Mouse (Mus musculus) neural tube, embryonic 11.5 days (tissue): Measurements from ENCODE around the gene Treml1. TPM values are rescaled to one million over a fixed set of nuclear protein-coding genes. Genes with fewer than 3 reads are reported as not detected.
"Not testable (repeated sequence)": the region's sequence is repeated elsewhere in the genome, so short reads cannot be mapped to it uniquely, and the experiment has no call there.

Experiments used
- ATAC-seq: fragments of 200-750 bp; cut with Nextera tagmentation; 2 replicates; pipeline ENCODE4 v1.8.0; 2017; ENCODE audit warnings: moderate number of reproducible peaks, mild to moderate bottlenecking, moderate TSS enrichment, moderate library complexity; ENCODE audit not compliant: insufficient read depth, low FRiP score, low TSS enrichment
- DNase-seq: peaks from one replicate; pipeline ENCODE4 v3.0.0-alpha.2; 2015; ENCODE audit warnings: low spot score
- H3K27ac ChIP-seq: fragments of 300-500 bp; sonication (generic); 2 replicates; pipeline ENCODE4 v1.5.1; 2014; ENCODE audit warnings: low read depth, mild to moderate bottlenecking, low read length
- H3K27me3 ChIP-seq: fragments of 300-500 bp; sonication (generic); 2 replicates; pipeline ENCODE4 v1.6.1; 2014; ENCODE audit warnings: mild to moderate bottlenecking, low read length, mixed read lengths; ENCODE audit not compliant: control insufficient read depth, insufficient read depth
- H3K36me3 ChIP-seq: fragments of 300-500 bp; sonication (generic); 2 replicates; pipeline ENCODE4 v1.6.1; 2014; ENCODE audit warnings: mild to moderate bottlenecking, low read length, moderate library complexity, mixed read lengths; ENCODE audit not compliant: control insufficient read depth, insufficient read depth
- H3K4me1 ChIP-seq: fragments of 300-500 bp; sonication (generic); 2 replicates; pipeline ENCODE4 v1.6.1; 2014; ENCODE audit warnings: low read length, mixed read lengths; ENCODE audit not compliant: control insufficient read depth, insufficient read depth
- H3K4me2 ChIP-seq: fragments of 300-500 bp; sonication (generic); 2 replicates; pipeline ENCODE4 v1.6.1; 2014; ENCODE audit warnings: low read depth, mild to moderate bottlenecking, moderate library complexity
- H3K4me3 ChIP-seq: fragments of 300-500 bp; sonication (generic); 2 replicates; pipeline ENCODE4 v1.5.1; 2014; ENCODE audit warnings: low read depth, low read length
- H3K9ac ChIP-seq: fragments of 300-500 bp; sonication (generic); 2 replicates; pipeline ENCODE4 v1.6.1; 2014; ENCODE audit warnings: mild to moderate bottlenecking, low read length
- H3K9me3 ChIP-seq: fragments of 300-500 bp; sonication (generic); 2 replicates; pipeline ENCODE4 v1.6.1; 2016; ENCODE audit warnings: low read length; ENCODE audit not compliant: control insufficient read depth
- WGBS: fragments of 180-500 bp; shearing (Covaris S2); extraction: QIAGEN DNeasy Blood & Tissue Kit; methylation state at CpG from one replicate; pipeline ENCODE4 v1.1.7; 2014; 5-methylcytosine and 5-hydroxymethylcytosine counted together
- polyA plus RNA-seq: library from polyadenylated mRNA; unstranded; fragments of >200 nt; fragmentation: Nextera tagmentation; extraction: Ambion mirVana; gene quantifications from 2 replicates; pipeline ENCODE4 v1.2.1, GENCODE M21; 2014

Gene Treml1
- 2.5 and 3.2 TPM in 2 replicates for polyA plus RNA-seq

DNA sequence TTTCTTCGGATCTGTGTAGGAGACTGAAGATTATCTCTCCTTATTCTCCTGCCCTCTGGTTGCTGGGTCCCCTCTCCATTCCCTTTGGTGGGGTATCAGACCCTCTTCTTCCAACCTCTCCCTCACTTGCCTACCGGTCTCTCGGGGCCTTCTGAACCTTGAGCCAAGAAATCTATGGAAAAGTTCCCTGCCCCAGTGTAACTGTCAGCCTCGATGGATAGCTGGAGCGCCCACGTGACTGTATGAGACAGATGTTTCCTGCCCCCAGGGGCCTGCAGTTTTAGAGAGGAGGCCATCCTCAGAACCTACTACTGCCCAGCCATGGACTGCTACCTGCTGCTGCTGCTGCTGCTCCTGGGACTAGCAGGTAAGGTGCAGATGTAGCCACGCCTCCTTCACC, at the start of gene Treml1:
TSS of gene Treml1 (plus strand) at position 301 of the 400 bp plus-strand sequence.
- DNase-seq (no peak), ATAC-seq (no peak)
- Histone ChIP-seq H3K9ac (no peak within 1 kb of the TSS), H3K4me2 (no peak within 1 kb of the TSS), H3K9me3 (no peaks in the 10 kb centered on the region), H3K4me1 (no peaks in the 10 kb centered on the region), H3K27me3 (no peaks in the 10 kb centered on the region), H3K27ac (no peak within 1 kb of the TSS), H3K36me3 (no peaks in the 10 kb centered on the region), H3K4me3 (no peak within 1 kb of the TSS)
- WGBS, result 77% methylated on average over 7 of the region's 7 CpGs

DNA sequence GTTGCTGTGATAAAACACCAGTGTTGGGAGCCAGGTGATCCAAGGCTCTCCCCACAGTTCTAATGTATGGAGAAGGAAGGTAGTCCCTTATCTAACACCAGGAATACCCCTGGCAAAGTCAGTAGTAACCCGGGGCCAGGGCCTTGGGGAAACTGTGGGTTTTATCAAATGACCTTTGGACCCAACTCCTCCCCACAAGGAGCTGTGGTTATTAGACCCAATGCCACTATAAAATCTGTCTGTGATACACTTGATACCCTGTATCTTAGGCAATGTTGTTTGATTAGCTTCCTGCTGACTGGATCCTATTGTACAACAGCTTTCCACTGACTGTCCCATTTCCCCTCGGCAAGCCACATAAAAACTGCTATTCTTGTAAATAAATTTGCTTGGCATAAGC, 47.6 kb upstream of the Treml1 start:
- Histone ChIP-seq H3K4me2 (no peak overlapping the region), H3K9ac (no peak overlapping the region), H3K4me1 (no peaks in the 10 kb centered on the region), H3K27ac (no peak overlapping the region), H3K27me3 (no peaks in the 10 kb centered on the region), H3K36me3 (no peaks in the 10 kb centered on the region), H3K4me3 (no peak overlapping the region), H3K9me3 (no peaks in the 10 kb centered on the region)
- ATAC-seq, result no peak
- WGBS, result 85% methylated on average over 2 of the region's 2 CpGs
- DNase-seq, result no peak

DNA sequence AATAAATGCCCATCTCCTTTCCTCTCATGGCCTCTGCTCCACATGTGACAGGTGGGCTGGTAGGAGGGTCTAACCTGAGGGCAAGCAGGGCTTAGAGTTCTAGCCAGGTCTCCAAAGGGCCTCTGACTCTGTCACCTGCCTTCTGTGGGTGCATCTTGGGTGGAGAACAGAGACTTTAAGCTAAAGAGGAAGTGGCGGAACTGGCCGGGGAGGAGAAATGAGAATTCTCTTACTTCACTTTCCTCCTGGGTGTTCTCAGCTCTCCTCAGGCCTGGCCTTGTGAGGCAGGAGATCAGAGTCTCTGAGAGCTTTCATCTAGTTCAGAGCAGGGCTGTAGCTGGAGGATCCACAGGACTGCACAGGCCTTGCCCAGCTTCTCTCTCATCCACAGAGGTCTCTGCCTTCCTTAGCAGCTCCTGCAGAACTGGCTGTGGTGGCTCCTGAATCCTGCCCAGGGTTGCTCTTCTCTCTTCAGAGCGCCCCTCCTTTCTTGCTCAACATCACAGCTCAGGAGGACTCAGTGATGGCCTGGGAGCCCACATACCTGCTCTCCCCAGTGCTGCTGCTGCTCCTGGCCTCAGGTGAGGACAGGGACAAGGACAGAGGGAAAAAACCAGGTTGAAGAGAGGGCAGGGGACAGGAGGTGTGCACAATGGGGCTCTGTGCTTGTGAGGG, 43.7 kb upstream of the Treml1 start, which contains the start of gene B430306N03Rik:
TSS of gene B430306N03Rik (plus strand) at position 237 of the 675 bp plus-strand sequence.
- not testable (repeated sequence) for H3K4me3 ChIP-seq, H3K4me1 ChIP-seq, H3K27ac ChIP-seq, H3K9me3 ChIP-seq, H3K4me2 ChIP-seq, H3K9ac ChIP-seq, DNase-seq, ATAC-seq, H3K36me3 ChIP-seq, H3K27me3 ChIP-seq
- 78% methylated on average over 3 of the region's 3 CpGs for WGBS

DNA sequence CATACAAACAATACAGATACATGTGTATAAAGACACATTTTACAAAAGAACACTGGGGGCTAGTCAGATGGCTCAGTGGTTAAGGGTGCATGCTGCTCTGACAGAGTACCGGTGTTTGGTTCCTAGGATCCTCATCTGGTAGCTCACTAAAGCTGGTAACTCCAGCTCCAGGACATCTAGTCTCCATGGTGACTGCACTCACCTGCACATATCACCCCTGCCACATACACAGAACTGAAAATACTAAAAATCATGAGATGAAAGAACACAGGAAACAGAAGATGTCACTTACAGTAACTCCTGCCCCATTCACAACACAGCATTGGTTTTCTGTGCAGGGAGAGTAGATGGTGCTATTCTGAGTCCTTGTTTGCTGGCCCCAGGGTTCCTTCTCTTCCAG, 41.0 kb upstream of the Treml1 start:
- Histone ChIP-seq H3K27ac (no peak overlapping the region), H3K27me3 (no peaks in the 10 kb centered on the region), H3K4me1 (no peaks in the 10 kb centered on the region), H3K4me2 (no peak overlapping the region), H3K9me3 (no peaks in the 10 kb centered on the region), H3K36me3 (no peaks in the 10 kb centered on the region), H3K4me3 (no peak overlapping the region), H3K9ac (no peak overlapping the region)
- ATAC-seq (no peak), DNase-seq (no peak)
- 91% methylated on average over 1 of the region's 1 CpGs for WGBS

DNA sequence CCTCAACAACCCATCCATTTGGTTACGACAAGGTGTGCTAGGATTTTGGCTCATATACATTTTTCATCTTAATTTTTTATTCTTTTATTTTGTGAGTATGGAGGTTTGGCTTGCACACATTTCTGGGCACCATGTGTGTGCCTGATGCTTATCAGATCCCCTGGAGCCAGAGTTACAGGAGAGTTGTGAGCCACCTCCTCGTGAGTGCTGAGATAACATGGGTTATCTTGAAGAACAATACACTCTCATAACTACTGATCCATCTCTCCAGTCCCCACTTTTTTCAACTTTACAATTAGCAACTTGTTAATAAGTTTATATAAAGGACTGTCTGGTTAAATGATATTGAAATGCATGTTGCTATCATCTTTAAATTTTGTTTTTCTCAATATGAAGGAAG, 38.4 kb upstream of the Treml1 start:
- ATAC-seq (no peak), DNase-seq (no peak)
- H3K4me2 ChIP-seq, result no peak overlapping the region
- H3K9ac ChIP-seq, result no peak overlapping the region
- no peaks in the 10 kb centered on the region for H3K4me1 ChIP-seq
- H3K9me3 ChIP-seq, result no peaks in the 10 kb centered on the region
- no peak overlapping the region for H3K27ac ChIP-seq
- WGBS, result 79% methylated on average over 2 of the region's 2 CpGs
- H3K36me3 ChIP-seq, result no peaks in the 10 kb centered on the region
- no peaks in the 10 kb centered on the region for H3K27me3 ChIP-seq
- H3K4me3 ChIP-seq, result no peak overlapping the region

DNA sequence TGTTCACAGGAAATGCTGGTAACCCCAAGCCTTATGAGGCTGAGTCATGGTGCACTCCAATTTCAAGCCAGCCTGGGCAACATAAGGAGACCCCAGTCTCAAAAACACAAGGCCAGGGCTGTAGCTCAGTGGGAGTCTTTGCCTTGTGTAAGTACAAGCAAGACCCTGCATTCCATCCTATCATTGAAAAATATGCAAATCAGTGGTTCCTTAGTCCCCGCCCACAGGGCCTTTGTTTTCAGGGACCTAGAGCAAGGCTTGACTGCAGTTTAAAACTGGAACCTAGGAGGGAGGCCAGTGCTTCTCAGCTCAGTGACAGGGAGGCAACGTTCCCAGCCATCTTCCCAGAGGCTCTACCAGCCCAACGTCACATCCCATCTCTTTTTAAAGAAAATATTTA, 36.5 kb upstream of the Treml1 start:
- H3K4me2 ChIP-seq, result no peak overlapping the region
- H3K4me1 ChIP-seq, result no peaks in the 10 kb centered on the region
- no peaks in the 10 kb centered on the region for H3K9me3 ChIP-seq
- DNase-seq (peak; percentile 16), ATAC-seq (no peak)
- H3K4me3 ChIP-seq, result no peak overlapping the region
- WGBS, result 78% methylated on average over 3 of the region's 3 CpGs
- no peak overlapping the region for H3K27ac ChIP-seq
- no peaks in the 10 kb centered on the region for H3K27me3 ChIP-seq
- no peak overlapping the region for H3K9ac ChIP-seq
- no peaks in the 10 kb centered on the region for H3K36me3 ChIP-seq

DNA sequence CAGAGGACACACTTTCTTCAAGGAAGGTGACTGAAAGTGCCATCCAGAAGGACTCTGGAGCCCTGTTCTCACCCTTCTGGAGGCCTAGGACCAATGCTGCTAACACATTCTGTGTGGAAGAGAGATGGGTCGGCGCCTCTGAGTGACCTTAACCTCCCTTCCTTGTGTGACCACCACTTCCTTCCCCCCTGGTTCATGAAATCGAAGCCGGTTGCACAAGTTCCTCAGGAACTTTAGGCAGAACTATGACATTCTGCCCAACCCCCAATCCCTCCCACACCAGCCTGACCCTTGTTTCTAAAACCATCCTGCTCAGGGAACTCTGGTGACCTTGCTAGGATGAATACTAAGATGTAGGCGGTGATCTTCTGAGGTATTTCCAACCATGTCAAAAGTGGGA, 35.5 kb upstream of the Treml1 start:
- Histone ChIP-seq H3K9ac (no peak overlapping the region), H3K4me1 (no peaks in the 10 kb centered on the region), H3K27me3 (no peaks in the 10 kb centered on the region), H3K4me2 (no peak overlapping the region), H3K27ac (no peak overlapping the region), H3K9me3 (no peaks in the 10 kb centered on the region), H3K36me3 (no peaks in the 10 kb centered on the region), H3K4me3 (no peak overlapping the region)
- ATAC-seq, result no peak
- 93% methylated on average over 5 of the region's 5 CpGs for WGBS
- no peak for DNase-seq

DNA sequence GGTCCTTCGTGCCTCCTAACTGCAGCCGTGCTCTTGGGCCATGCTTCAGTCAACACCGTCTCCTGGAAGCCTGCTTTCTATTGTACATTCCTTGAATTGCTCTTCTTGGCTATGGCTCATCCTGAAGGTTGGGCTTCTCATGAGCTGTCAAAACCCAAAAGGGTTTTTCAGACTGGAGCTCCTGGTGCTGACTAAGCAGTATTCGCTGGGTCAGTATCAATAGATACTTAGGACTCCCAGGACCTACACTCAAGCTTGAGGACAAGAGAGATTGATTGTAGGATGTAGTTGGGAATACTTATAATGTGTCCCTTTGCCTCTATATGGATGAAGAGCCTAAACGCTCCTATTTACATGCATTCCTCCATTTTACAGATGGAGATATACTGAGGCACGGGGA, 34.6 kb upstream of the Treml1 start:
- H3K36me3 ChIP-seq, result no peaks in the 10 kb centered on the region
- H3K27ac ChIP-seq, result no peak overlapping the region
- DNase-seq, result no peak
- H3K4me2 ChIP-seq, result no peak overlapping the region
- H3K4me3 ChIP-seq, result no peak overlapping the region
- ATAC-seq, result no peak
- H3K4me1 ChIP-seq, result no peaks in the 10 kb centered on the region
- 94% methylated on average over 6 of the region's 6 CpGs for WGBS
- H3K9me3 ChIP-seq, result no peaks in the 10 kb centered on the region
- no peak overlapping the region for H3K9ac ChIP-seq
- H3K27me3 ChIP-seq, result no peaks in the 10 kb centered on the region

DNA sequence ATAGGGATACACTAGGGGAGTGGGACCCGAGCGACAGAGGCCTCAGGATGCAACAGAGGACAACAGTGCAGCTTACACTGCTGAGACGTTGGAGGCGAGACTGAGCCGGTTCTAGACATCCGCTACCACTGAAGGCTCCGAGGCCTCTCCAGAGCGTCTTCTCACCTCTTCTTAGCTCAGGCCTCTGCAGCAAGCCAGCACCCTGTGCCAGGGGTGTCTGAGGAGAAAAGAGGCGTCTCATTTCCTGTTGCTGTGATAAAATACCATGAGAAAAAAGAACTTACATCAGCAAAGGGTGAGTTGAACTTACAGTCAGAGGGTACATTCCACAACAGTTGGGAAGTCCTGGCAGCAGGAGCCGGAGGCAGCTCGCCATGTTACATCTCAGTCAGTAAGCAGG, 34.1 kb upstream of the Treml1 start:
- Histone ChIP-seq H3K36me3 (no peaks in the 10 kb centered on the region), H3K4me1 (no peaks in the 10 kb centered on the region), H3K4me3 (no peak overlapping the region)

More for the DNA sequence above, 34.1 kb upstream of the Treml1 start:
- Histone ChIP-seq H3K27ac (no peak overlapping the region), H3K27me3 (no peaks in the 10 kb centered on the region), H3K4me2 (no peak overlapping the region), H3K9ac (no peak overlapping the region), H3K9me3 (no peaks in the 10 kb centered on the region)
- no peak for DNase-seq
- 94% methylated on average over 11 of the region's 11 CpGs for WGBS
- ATAC-seq, result no peak
